28 mouse cellular contexts compared by ENCODE assay signal in genomic region chr15:85063421-85063820, GRCm38 (mm10). TPM values are rescaled to one million over a fixed set of nuclear protein-coding genes. Genes with fewer than 3 reads are reported as not detected.
A peak's percentile ranks its signal among the peaks of the same experiment; 100 is the strongest.
DNase-seq lines count a peak whose midpoint lies in the region; ATAC-seq and TF ChIP-seq lines count a peak whose summit lies in the region.
"Had no signal": no experiment of that assay in that cellular context is flagged by ENCODE, and none has a peak within 500 bp of the region (broad histone marks: within the 10 kb centered on the region; RNA-seq: fewer than 3 reads in every experiment).

No protein-coding gene starts in this region.

- no peak overlapping the region for H3K9ac ChIP-seq in kidney, embryonic 16.5 days (replicated peaks; ENCODE audit: low read length)
- no peak overlapping the region for H3K9ac ChIP-seq in MEL (ENCODE audit: control insufficient read depth, low read depth, low read length, poor library complexity, severe bottlenecking)
- H3K9ac ChIP-seq in heart, embryonic 12.5 days = no peak overlapping the region

- no peak overlapping the region for H3K4me2 ChIP-seq in kidney, embryonic 16.5 days (replicated peaks; ENCODE audit: low read depth, low read length)
- no peak overlapping the region for H3K4me2 ChIP-seq in heart, embryonic 12.5 days

- no peak overlapping the region for H3K27ac ChIP-seq in kidney, adult 2 months (ENCODE audit: insufficient read depth, low read depth, low read length)
- no peak overlapping the region for H3K27ac ChIP-seq in kidney, embryonic 16.5 days (ENCODE audit: low read length)
- H3K27ac ChIP-seq in MEL (ENCODE audit: control insufficient read depth, low read depth, low read length) = no peak overlapping the region
- H3K27ac ChIP-seq in heart, embryonic 12.5 days (ENCODE audit: poor library complexity, severe bottlenecking) = no peak overlapping the region

- TF ChIP-seq EP300 in MEL (IDR thresholded peaks at IDR 0.05; ENCODE audit: low read depth in 1 of 2, low read length in 2 of 2) = peak; percentile 74 to 80

- no peaks in the 10 kb centered on the region for H3K9me3 ChIP-seq in kidney, embryonic 16.5 days (ENCODE audit: low read length)
- no peaks in the 10 kb centered on the region for H3K9me3 ChIP-seq in MEL (replicated peaks; ENCODE audit: insufficient read depth, low read length)
- no peaks in the 10 kb centered on the region for H3K9me3 ChIP-seq in heart, embryonic 12.5 days (replicated peaks)
- H3K9me3 ChIP-seq: G1E had no signal

- no peaks in the 10 kb centered on the region for H3K27me3 ChIP-seq in kidney, adult 2 months (replicated peaks; ENCODE audit: control insufficient read depth, insufficient read depth, low read length)
- no peaks in the 10 kb centered on the region for H3K27me3 ChIP-seq in kidney, embryonic 16.5 days (ENCODE audit: insufficient read depth, low read length)
- no peaks in the 10 kb centered on the region for H3K27me3 ChIP-seq in MEL (ENCODE audit: control insufficient read depth in 1 of 2, insufficient read depth in 2 of 2, low read length in 2 of 2)
- no peaks in the 10 kb centered on the region for H3K27me3 ChIP-seq in heart, embryonic 12.5 days (replicated peaks)
- H3K27me3 ChIP-seq: CH12.LX, Patski had no signal

- no peak for TF ChIP-seq CTCF in kidney, adult 2 months (conservative IDR thresholded peaks at IDR 0.05; ENCODE audit: insufficient read depth, insufficient read length, low read depth, low read length)
- no peak for TF ChIP-seq CTCF in MEL (IDR thresholded peaks at IDR 0.05 in 2 of 3, conservative IDR thresholded peaks at IDR 0.05 in 1 of 3; ENCODE audit: control insufficient read depth in 1 of 3, insufficient read depth in 1 of 3, low read depth in 2 of 3, low read length in 3 of 3, poor library complexity in 1 of 3, severe bottlenecking in 1 of 3)

- H3K4me1 ChIP-seq in kidney, adult 2 months (ENCODE audit: control insufficient read depth, insufficient read depth, low read length) = no peaks in the 10 kb centered on the region; the same call in 1 of the 2 replicates
- H3K4me1 ChIP-seq in kidney, embryonic 16.5 days (ENCODE audit: insufficient read depth, low read length) = no peaks in the 10 kb centered on the region
- peaks cover 4 to 5% of the 10 kb centered on the region in 2 experiments; a peak in 3 of 4 replicates for H3K4me1 ChIP-seq in MEL (ENCODE audit: control insufficient read depth in 1 of 2, insufficient read depth in 2 of 2, low read length in 2 of 2)
- no peaks in the 10 kb centered on the region for H3K4me1 ChIP-seq in heart, embryonic 12.5 days (replicated peaks)

- WGBS in kidney, adult 2 months = 91% methylated on average over 2 of the region's 2 CpGs
- WGBS in kidney, embryonic 16.5 days = 97% methylated on average over 2 of the region's 2 CpGs
- WGBS in heart, embryonic 12.5 days = 85% methylated on average over 2 of the region's 2 CpGs

- H3K79me2 ChIP-seq in MEL (ENCODE audit: control insufficient read depth, insufficient read depth, low read length, poor library complexity) = no peaks in the 10 kb centered on the region

- TF ChIP-seq RAD21 in MEL (IDR thresholded peaks at IDR 0.05; ENCODE audit: low read depth, low read length) = no peak

- H3K36me3 ChIP-seq in kidney, adult 2 months (ENCODE audit: control insufficient read depth, insufficient read depth, low read length) = no peaks in the 10 kb centered on the region
- H3K36me3 ChIP-seq in kidney, embryonic 16.5 days (ENCODE audit: insufficient read depth, low read length) = peaks cover 13% of the 10 kb centered on the region; the same call in 1 of the 2 replicates
- H3K36me3 ChIP-seq in MEL (ENCODE audit: control insufficient read depth in 1 of 2, insufficient read depth in 2 of 2, low read length in 2 of 2) = peaks cover 0 to 12% of the 10 kb centered on the region in 2 experiments; a peak in 2 of 4 replicates
- H3K36me3 ChIP-seq in heart, embryonic 12.5 days = peaks cover 39% of the 10 kb centered on the region

- TF ChIP-seq POLR2A in kidney, adult 2 months (IDR thresholded peaks at IDR 0.05; ENCODE audit: low read depth, low read length) = no peak
- TF ChIP-seq POLR2A in MEL (IDR thresholded peaks at IDR 0.05; ENCODE audit: control insufficient read depth in 1 of 2, insufficient read depth in 1 of 2, low read depth in 1 of 2, low read length in 2 of 2, poor library complexity in 1 of 2) = no peak

- no peak overlapping the region for H3K4me3 ChIP-seq in kidney, adult 2 months (ENCODE audit: insufficient read depth, low read depth, low read length)
- no peak overlapping the region for H3K4me3 ChIP-seq in kidney, embryonic 16.5 days (ENCODE audit: low read length)
- H3K4me3 ChIP-seq in MEL (ENCODE audit: control insufficient read depth in 1 of 2, insufficient read depth in 1 of 2, low read depth in 2 of 2, low read length in 2 of 2) = no peak overlapping the region
- H3K4me3 ChIP-seq in heart, embryonic 12.5 days = no peak overlapping the region

- no peak for ATAC-seq in kidney, embryonic 16.5 days (ENCODE audit: low FRiP score, low TSS enrichment)
- ATAC-seq in heart, embryonic 12.5 days (ENCODE audit: insufficient number of reproducible peaks, low FRiP score) = no peak
- ATAC-seq: activated CD4-positive, CD25-positive, alpha-beta regulatory T cell, adult 4 months; CD4-positive, CD25-positive, alpha-beta regulatory T cell, adult 4 months; Patski had no signal

- peak; percentile 26 for DNase-seq in kidney, adult 2 months
- DNase-seq in MEL (ENCODE audit: low read depth, low spot score) (peak; percentile 57), MEL-GATA-1-ER (ENCODE audit: extremely low read depth, low read depth) (peak; percentile 30)
- DNase-seq in c-Kit-positive CD71-positive TER-119-positive erythroid progenitor cells, embryonic 14.5 days (ENCODE audit: low spot score) = peak; percentile 8
- no peak for DNase-seq in right cerebral cortex, postnatal 14 days
- DNase-seq in left cerebral cortex, postnatal 25 days (ENCODE audit: low spot score in 2 of 2) = no peak
- DNase-seq: adrenal gland, adult 2 months; adrenal gland, adult 8-10 months; adrenal gland, postnatal 10 days; adrenal gland, postnatal 14 days; adrenal gland, postnatal 25 days; adrenal gland, postnatal 36 days; B cell, adult 2 months; cerebellum, adult 11 months; cerebellum, adult 11-12 months; cerebellum, adult 18-20 months; cerebellum, adult 2 months; cerebellum, adult 8-10 months had no signal

- intact Hi-C loops in left cerebral cortex, postnatal 25 days (cut with DNase I) = no loop called here

TF ChIP-seq in MEL, 35 proteins besides CTCF, POLR2A, EP300 and RAD21:
- TF ChIP-seq RCOR1 (IDR thresholded peaks at IDR 0.05; ENCODE audit: low read depth, low read length) (peak; percentile 81), GATA1 (IDR thresholded peaks at IDR 0.05; ENCODE audit: low read depth, low read length) (peak; percentile 90), TBP (IDR thresholded peaks at IDR 0.05; ENCODE audit: low read depth, low read length) (no peak), SIN3A (IDR thresholded peaks at IDR 0.05; ENCODE audit: low read length) (peak; percentile 29; the same call in 1 of the 2 replicates), TCF12 (IDR thresholded peaks at IDR 0.05; ENCODE audit: low read depth, low read length) (peak; percentile 75), GABPA (IDR thresholded peaks at IDR 0.05; ENCODE audit: low read depth, low read length) (no peak), TAL1 (IDR thresholded peaks at IDR 0.05; ENCODE audit: low read length) (peak; percentile 35)

RNA-seq across cellular contexts. Expression of gene Fam118a, which starts 34.7 kb away (rescaled TPM):
- polyA plus RNA-seq in kidney, adult 2 months (2012; rRNA removed) = 4.1 and 4.9 TPM in 2 replicates
- polyA plus RNA-seq in kidney, embryonic 16.5 days (2015; fragmentation: Nextera tagmentation; extraction: Ambion mirVana) = 23.3 and 23.9 TPM in 2 replicates
- 11.7 and 13.3 TPM in 2 replicates for total RNA-seq in MEL (2012; rRNA removed)
- 10 to 100 TPM in 1 of 2 experiments, not detected in 1; 12.9 TPM for polyA plus RNA-seq in MEL (2012; ENCODE audit: insufficient read depth in 1 of 2, insufficient read length in 2 of 2, low read depth in 1 of 2, low replicate concordance in 2 of 2, missing spikeins in 1 of 2)
- polyA plus RNA-seq in heart, embryonic 12.5 days (2016; fragmentation: Nextera tagmentation; extraction: Ambion mirVana) = 17.6 and 18.8 TPM in 2 replicates
- total RNA-seq in left cerebral cortex, postnatal 25 days (2021) = 10 to 100 TPM; 22.7 to 23.5 TPM

RNA-seq across cellular contexts. Expression of gene Upk3a, which starts 46.5 kb away (rescaled TPM):
- polyA plus RNA-seq in kidney, adult 2 months (2012; rRNA removed) = 19.6 and 24.9 TPM in 2 replicates
- 65.9 and 74.8 TPM in 2 replicates for polyA plus RNA-seq in kidney, embryonic 16.5 days (2015; fragmentation: Nextera tagmentation; extraction: Ambion mirVana)
- total RNA-seq in MEL (2012; rRNA removed) = not detected in 2 replicates
- not detected for polyA plus RNA-seq in MEL (2012; ENCODE audit: insufficient read depth in 1 of 2, insufficient read length in 2 of 2, low read depth in 1 of 2, low replicate concordance in 2 of 2, missing spikeins in 1 of 2)
- not detected in 2 replicates for polyA plus RNA-seq in heart, embryonic 12.5 days (2016; fragmentation: Nextera tagmentation; extraction: Ambion mirVana)
- total RNA-seq in left cerebral cortex, postnatal 25 days (2021) = not detected
- total RNA-seq: adrenal gland, adult 18-20 months; adrenal gland, adult 2 months; adrenal gland, adult 8-10 months; adrenal gland, postnatal 10 days; adrenal gland, postnatal 14 days; adrenal gland, postnatal 25 days; adrenal gland, postnatal 36 days; adrenal gland, postnatal 4 days; CH12.LX; G1E had no signal
- polyA plus RNA-seq: activated CD4-positive, CD25-positive, alpha-beta regulatory T cell, adult 4 months; adrenal gland, adult 2 months; C2C12; CD4-positive, CD25-positive, alpha-beta regulatory T cell, adult 4 months; G1E; Patski had no signal

Comparison
In these comparisons a context has a peak if more than half of its experiments do, and no peak if none do; other contexts are left out.
1. DNase-seq: peak in kidney, adult 2 months (single experiment), MEL (single experiment), MEL-GATA-1-ER (single experiment) and c-Kit-positive CD71-positive TER-119-positive erythroid progenitor cells, embryonic 14.5 days (single experiment); none in right cerebral cortex, postnatal 14 days (single experiment) and left cerebral cortex, postnatal 25 days (0 of 2).
2. RNA of gene Upk3a, which starts 46.5 kb away (polyA plus RNA-seq): 65.9 to 74.8 TPM in kidney, embryonic 16.5 days and 19.6 to 24.9 TPM in kidney, adult 2 months; not detected in MEL and not detected in heart, embryonic 12.5 days; every median in the first group is over 10 times any median in the second.